Mouse (Mus musculus): ENCODE data around the gene Erg.

The Erg gene

GRCm38 (mm10) chr16:95390787-95391186, 195.6 kb downstream of the Erg start:
- no peak for DNase-seq (ENCODE audit: low read depth, low spot score)

- DNase-seq (ENCODE audit: low read depth, low spot score): no peak
These were observed 197.4 kb downstream of the Erg start for GRCm38 (mm10) chr16:95388811-95389529.

DNA sequence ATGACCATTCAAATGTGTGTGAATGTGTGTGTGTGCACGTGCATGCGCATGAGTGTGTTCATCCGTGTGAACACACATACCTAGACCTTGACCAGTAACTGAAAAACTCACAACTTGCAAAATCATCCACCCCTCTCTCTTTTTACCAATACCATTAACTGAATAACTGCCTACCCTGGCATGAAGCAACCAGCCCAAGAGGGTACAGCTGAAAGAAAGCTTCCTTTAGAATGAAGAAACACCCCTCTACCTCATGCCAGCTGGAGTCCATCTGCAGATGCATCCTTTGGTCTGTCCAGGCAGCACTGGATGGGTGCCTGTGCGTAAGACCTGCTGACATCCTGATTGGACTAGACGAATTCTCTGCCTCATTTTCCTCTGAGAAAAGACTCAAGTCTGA, 198.1 kb downstream of the Erg start:
- DNase-seq (ENCODE audit: low read depth, low spot score): no peak

DNA sequence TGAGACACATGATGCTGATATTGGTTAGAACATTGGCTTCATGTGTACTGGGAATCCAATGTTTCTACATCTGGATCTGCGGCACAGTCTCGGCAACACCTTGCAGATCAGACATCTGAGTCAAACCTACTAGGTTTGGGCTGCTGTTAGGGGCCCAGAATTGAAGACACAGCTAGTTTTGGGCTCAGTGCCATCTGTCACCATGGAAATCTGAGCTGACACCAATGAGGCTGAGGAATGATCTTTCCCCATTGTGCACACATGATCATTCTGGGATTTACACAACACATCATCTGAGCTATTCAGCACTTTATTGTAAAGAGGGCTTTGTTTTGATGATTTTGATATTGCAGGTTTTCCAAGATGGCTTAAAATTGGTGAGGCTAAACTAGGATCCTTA, 199.4 kb downstream of the Erg start:
- no peak for DNase-seq (ENCODE audit: low read depth, low spot score)

DNA sequence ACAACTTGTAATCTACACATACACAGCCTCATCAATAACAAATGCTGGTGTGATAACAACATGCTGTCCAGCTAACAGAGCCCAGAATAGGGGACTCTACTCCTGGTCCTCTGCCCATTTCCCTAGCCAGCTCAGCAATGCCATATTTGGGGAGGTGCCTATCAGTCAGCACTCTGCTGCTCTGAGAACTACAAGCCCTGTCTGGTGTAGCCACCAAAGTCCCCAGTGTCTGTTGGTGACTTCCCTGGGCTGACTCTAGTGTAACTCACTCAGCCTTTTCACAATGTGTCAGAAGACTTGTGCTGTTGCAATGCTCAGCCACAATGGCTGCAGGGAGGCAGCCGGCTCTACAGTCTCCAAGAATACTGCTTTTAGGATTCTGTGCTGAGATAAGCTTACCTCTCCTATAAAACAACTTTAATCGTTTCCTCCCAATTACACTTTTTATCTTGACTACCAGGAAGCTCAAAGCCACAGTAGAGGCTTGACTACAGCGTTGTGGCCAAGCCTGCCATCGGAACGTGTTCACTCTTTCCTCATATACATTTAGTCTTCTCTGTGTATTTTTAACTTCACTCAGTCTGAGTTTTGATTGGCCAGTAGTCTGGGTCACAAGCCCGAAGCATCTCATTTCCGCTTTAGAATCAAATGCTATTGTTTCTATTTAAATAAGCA, 201.0 kb downstream of the Erg start:
- DNase-seq (ENCODE audit: low read depth, low spot score): no peak

DNA sequence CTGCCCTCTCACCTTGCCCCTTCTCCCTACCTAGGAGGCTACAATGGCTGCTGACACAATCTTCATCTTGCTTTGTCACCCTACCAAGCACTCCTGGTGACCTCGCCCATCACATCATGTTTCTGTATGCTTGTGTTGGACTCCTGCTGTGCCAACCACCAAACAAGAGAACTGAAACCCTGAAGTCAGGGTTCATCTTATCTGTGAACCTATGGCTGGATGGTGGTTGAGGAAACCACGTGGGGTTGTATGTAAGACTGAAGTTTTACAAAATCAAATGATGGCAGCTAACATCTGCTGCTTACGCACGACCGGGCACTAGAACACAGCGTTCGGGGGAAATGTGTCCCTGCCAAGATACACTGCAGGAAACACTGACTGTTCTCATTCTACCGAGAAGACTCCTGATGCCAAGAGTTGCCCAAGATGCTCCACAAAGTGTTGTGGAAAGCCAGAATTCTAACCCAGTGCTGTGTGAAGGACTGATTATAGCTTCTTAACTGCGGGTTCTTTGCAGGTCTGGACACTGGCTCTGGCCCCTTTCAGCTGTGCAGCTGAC, 201.7 kb downstream of the Erg start:
- DNase-seq (ENCODE audit: low read depth, low spot score): no peak

DNA sequence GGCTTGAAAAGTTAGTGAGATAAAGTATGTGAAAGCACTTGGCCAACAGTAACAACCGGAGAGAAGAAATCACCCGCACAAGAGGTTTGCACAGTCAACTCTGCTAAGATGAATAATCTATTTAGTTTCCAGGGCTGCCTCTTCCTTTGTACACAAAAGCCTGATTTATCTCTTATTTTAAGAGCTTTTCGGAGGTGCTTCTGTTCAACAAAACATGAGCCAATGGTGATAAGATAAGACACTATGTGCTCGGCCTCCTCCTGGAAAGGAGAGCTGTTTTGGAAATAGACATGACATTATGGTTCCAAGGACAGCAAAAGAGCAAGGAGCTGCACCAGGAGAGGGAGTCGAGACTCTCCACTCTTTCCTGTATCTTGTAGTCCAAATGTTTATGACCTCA, 204.1 kb downstream of the Erg start:
- DNase-seq (ENCODE audit: low read depth, low spot score): no peak

DNA sequence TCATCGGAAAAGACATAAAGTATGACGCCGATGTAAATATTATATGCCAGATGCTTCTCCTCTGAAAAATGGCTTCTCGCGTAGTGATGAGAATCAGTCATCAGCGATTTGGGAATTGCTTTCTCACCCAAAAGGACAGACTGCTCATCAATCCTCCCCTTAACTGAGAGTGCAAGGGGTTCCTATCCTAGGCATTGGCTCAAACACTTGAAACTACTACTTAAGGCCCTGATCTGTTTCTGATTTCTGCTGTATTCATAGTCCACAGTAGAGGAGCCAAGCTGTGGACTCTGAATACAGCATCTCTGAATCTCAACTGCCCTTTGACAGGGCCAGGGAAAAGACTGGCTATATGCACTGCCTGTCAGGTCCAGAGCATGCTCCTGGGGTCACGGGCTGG, 209.6 kb downstream of the Erg start:
- DNase-seq (ENCODE audit: low read depth, low spot score): no peak

DNA sequence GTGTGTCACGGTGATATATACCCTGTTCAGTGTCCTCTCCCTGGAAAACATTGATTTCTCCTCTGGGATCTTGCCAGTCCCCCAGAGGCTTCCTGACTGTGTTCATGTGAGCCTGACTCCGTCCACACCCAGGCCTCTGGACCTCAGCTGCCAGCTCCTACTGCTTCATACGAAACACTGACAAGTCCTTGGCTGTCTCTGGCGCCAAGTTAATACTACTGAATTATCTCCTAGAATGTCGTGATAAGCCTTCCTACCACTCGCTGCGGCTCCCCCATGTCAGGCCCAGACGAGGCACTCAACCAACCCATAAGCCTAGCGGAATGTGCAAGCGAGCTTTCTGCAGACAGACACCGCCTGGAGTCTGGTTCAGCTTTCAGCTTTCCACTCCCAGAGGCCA, 210.0 kb downstream of the Erg start:
- DNase-seq (ENCODE audit: low read depth, low spot score): no peak

DNA sequence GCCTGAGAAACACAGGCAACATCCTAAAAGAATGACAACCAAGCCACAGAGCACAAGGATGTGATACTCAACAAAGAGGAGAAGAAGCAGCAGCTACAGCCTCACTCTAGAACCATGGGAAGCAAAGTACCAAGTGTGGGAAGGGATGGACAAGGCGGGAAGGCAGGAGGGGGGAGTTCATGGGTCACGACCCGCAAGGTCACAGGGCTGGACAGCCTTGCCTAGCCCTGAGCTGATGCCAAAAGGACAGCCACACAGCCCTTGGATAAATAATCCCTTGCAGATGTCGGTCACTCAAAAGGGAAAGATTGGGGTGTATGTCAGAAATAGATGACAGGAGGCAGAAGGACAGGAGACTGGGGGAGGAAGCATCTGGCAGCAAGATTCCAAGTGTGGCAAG, 211.7 kb downstream of the Erg start:
- DNase-seq (ENCODE audit: low read depth, low spot score): no peak

GRCm38 (mm10) chr16:95372960-95373359, 213.4 kb downstream of the Erg start:
- DNase-seq (ENCODE audit: low read depth, low spot score): no peak

- no peak for DNase-seq (ENCODE audit: low read depth, low spot score)
These were observed 214.7 kb downstream of the Erg start for GRCm38 (mm10) chr16:95371713-95372112.

DNA sequence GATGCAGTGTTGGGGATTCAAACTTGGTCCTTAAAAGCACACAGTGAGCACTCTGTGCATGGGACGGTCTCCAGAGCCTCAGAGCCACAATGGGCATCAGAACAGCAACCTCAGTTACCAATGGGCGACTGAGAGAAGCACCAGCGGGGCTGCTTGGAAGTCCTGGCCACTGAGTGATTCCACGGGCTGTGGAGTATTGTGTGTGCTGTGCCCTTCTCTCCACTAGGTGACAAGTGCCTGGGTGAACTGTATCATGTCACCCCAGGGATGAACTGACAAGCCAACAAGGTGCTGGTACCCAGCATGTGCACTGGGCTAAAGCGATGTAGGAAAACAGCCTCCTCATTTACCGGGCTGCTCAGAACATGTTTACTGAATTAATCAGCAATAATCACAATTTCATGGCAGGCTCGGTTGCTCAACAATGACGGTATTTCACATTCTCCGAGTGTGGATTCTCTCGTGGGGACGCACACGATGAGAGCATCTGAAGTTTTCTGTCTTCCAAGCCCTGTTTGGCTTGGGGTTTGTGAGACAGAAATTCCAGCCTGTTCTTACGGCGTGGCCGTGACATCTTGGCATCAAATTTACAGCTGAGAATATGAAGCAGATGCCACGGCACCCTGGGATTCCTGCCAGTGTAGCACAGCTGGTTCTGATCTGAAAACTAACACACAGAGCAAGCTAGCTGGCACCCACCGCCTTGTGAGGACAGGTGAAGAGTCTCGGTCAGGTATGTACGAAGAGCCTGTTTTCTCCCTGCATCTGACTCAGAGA, 219.2 kb downstream of the Erg start:
- DNase-seq (ENCODE audit: low read depth, low spot score): peak; percentile 20

DNA sequence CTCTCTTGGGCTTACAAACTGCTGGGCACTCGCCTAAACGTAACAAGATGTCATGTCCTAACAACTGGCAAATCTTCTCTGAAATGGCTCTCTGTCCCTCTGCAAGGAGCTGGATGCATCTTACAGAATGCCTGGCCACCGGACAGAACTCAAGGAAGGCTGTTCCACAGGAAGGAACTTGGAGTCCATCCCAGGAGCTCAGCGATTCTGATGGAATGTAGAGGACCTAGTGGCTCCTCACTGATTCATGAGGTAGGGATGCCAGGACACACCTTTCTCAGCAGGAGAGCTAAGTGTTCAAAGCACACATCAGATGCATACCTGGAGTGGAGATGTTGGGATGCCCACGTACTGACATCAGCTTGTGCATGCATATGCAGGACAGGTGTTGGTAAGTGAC, 221.2 kb downstream of the Erg start:
- no peak for DNase-seq (ENCODE audit: low read depth, low spot score)

GRCm38 (mm10) chr16:95363632-95364465, 222.5 kb downstream of the Erg start:
- no peak for DNase-seq (ENCODE audit: low read depth, low spot score)

DNA sequence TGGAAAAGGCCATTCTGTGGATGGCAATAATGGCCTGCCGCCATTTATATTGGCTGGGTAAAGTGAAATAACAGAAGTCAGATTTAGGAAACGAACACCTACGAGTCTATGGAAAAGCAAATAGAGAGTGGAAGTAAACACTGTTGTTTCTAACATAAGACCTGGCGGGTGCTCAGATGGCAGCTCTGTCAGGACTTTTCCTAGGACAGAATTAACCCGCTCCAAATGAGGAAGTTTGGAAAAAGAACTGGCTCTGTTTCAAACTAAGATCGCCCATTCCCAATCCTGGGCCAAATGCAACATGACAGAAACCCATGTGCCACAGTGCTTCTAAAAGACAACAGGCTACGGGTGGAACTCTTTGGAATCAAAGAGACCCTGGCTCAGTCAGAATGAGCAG, 224.4 kb downstream of the Erg start:
- DNase-seq (ENCODE audit: low read depth, low spot score): no peak

DNA sequence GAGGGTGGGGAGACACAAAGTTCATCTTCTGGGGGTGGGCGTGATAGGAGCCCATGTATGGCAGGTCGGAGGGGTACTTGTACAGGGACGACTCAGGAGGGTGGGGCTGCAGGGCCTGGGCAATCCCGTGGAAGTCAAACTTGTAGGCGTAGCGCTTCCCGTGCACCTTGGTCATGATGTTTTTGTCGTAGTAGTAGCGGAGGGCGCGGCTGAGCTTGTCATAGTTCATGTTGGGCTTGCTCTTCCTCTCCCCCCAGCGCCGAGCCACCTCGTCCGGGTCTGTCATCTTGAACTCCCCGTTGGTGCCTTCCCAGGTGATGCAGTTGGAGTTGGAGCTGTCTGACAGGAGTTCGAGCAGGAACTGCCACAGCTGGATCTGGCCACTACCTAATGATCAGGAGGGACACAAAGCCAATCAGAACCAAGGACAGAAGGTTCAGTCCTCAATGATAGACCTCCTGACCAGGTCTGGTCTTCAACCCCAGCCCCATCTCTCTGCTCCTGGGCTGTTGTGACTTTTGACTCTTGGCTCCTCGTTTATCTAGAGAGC, 225.4 kb downstream of the Erg start:
- DNase-seq (ENCODE audit: low read depth, low spot score): no peak

- no peak for DNase-seq (ENCODE audit: low read depth, low spot score)
These were observed 226.1 kb downstream of the Erg start for GRCm38 (mm10) chr16:95360214-95360850.

- no peak for DNase-seq (ENCODE audit: low read depth, low spot score)
These were observed 229.1 kb downstream of the Erg start for GRCm38 (mm10) chr16:95356962-95357955.
